In genomic region chr13:48992914-48993313, GRCm38 (mm10) we compare ENCODE assay signal across 17 mouse cellular contexts.
"Had no signal": no experiment of that assay in that cellular context is flagged by ENCODE, and none has a peak within 500 bp of the region (broad histone marks: within the 10 kb centered on the region; RNA-seq: fewer than 3 reads in every experiment).

No protein-coding gene starts in this region.

- DNase-seq: kidney, adult 2 months; kidney, postnatal 25 days; liver, embryonic 13.5 days; lung, adult 2 months; lung, postnatal 14 days; lung, postnatal 4 days; right cerebral cortex, adult 18-20 months; right cerebral cortex, postnatal 14 days; right cerebral cortex, postnatal 4 days; thymus, postnatal 25 days had no signal

- H3K27me3 ChIP-seq: liver, embryonic 13.5 days; midbrain, embryonic 15.5 days; neural tube, embryonic 12.5 days; neural tube, embryonic 15.5 days had no signal

- ATAC-seq: midbrain, embryonic 15.5 days had no signal

- H3K4me3 ChIP-seq: left cerebral cortex, adult 2 months; liver, embryonic 13.5 days; midbrain, embryonic 15.5 days; neural tube, embryonic 12.5 days; neural tube, embryonic 15.5 days had no signal

- H3K4me1 ChIP-seq: liver, embryonic 13.5 days; neural tube, embryonic 12.5 days had no signal

- H3K27ac ChIP-seq: kidney, postnatal 0 days; left cerebral cortex, adult 2 months; liver, embryonic 13.5 days; midbrain, embryonic 15.5 days; neural tube, embryonic 12.5 days; neural tube, embryonic 15.5 days; stomach, postnatal 0 days had no signal

- H3K4me2 ChIP-seq: liver, embryonic 13.5 days; midbrain, embryonic 11.5 days; midbrain, embryonic 15.5 days; neural tube, embryonic 12.5 days; neural tube, embryonic 15.5 days had no signal

- H3K9me3 ChIP-seq: liver, embryonic 13.5 days; midbrain, embryonic 15.5 days; neural tube, embryonic 12.5 days; neural tube, embryonic 15.5 days had no signal

- H3K36me3 ChIP-seq: liver, embryonic 13.5 days; midbrain, embryonic 15.5 days; neural tube, embryonic 12.5 days; neural tube, embryonic 15.5 days had no signal

- H3K9ac ChIP-seq: liver, embryonic 13.5 days; midbrain, embryonic 15.5 days; neural tube, embryonic 12.5 days; neural tube, embryonic 15.5 days had no signal
